Mouse (Mus musculus) kidney, adult 8-10 months (tissue): ENCODE data around the gene Arhgef12.

Experiments
- DNase-seq, 2 experiments: peaks; one replicate each; pipeline ENCODE4 v3.0.0; 2022

The Arhgef12 gene

DNA sequence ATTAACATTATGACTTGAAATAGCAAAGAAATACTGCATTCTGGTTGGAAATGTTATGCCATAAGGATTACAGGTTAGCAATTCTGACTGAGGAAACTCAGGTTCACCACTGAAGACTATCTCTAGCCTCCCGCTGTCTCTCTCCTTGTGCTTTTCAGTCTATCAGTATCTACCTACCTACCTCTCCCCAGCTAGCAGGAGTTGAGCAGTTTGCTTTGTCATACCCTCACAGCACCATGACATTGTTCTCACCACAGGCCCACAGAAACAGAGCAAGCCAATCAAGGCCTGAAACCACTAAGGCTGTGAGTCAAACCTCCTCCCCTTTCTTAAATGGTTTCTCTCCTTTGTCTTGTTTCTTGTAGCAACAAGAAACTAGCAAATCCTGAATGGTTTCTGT lies 32.4 kb downstream of the Arhgef12 start:
- no peak for DNase-seq

DNA sequence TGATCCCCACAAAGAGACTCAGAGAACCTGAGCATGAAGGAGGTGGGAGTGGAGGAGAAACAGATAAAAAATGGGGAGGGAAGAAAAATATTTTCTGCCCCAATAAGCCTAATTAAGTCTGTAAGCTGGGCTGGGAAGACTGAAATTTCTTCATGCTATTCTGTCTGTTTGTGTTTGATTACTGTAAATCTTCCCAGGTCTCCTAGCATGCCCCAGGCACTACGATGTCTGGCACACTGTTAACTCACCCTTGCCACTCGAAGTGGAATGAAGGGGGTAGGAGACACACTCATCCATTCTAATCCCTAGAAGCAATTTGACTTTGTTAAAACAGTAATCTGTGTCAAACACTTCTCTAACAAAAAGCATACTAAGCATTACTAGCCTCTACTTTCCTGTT lies 35.3 kb downstream of the Arhgef12 start:
- DNase-seq: no peak

GRCm38 (mm10) chr9:43071176-43071575 lies 35.9 kb downstream of the Arhgef12 start:
- DNase-seq: no peak

GRCm38 (mm10) chr9:43070566-43070965 lies 36.5 kb downstream of the Arhgef12 start:
- no peak for DNase-seq

GRCm38 (mm10) chr9:43070153-43070552 lies 36.9 kb downstream of the Arhgef12 start:
- no peak for DNase-seq

- DNase-seq: no peak
These were observed 39.1 kb downstream of the Arhgef12 start for GRCm38 (mm10) chr9:43067896-43068295.

GRCm38 (mm10) chr9:43065231-43065630 lies 41.8 kb downstream of the Arhgef12 start:
- DNase-seq: no peak

- no peak for DNase-seq
These were observed 45.5 kb downstream of the Arhgef12 start for GRCm38 (mm10) chr9:43061545-43061944.

GRCm38 (mm10) chr9:43050391-43050790 lies 56.6 kb downstream of the Arhgef12 start:
- DNase-seq: no peak

DNA sequence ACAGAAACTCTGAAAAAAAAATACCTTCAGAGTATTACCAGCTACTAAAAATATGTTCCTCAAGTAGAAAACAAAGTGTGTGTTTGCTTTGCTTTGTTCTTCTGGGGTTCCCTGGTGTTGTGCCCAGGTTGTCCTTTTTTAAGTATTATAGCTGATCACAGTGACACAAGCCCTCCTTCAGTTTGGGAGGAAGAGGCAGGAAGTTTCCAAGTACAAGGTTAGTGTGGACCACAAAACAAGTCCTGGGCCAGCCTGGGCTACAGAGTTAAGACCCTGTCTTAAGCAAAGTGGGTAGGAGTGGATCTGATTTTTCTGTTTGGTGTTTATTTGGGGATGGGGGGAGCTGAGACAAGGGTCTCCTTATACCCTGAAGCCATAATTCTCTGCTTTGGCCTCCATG lies 62.6 kb downstream of the Arhgef12 start:
- DNase-seq: no peak

DNA sequence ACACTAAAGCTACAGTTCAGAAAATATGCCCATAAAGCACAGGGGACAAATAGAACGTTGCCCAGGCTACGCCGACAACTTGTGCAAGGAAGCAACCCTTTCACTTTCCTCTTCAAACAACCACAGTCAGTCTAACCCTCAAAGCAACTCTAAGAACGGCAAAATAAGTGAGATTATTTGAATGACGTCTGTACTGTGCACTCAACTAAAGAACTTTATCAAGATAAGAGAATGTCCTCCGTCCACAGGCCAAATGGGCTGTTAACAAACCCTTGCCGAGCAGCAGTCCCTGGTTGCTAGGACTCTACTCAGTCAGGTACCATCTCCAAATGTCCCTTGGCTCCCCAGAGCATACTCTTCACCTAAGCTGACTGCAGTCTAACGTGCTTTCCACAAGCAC lies 68.6 kb downstream of the Arhgef12 start:
- no peak for DNase-seq

DNA sequence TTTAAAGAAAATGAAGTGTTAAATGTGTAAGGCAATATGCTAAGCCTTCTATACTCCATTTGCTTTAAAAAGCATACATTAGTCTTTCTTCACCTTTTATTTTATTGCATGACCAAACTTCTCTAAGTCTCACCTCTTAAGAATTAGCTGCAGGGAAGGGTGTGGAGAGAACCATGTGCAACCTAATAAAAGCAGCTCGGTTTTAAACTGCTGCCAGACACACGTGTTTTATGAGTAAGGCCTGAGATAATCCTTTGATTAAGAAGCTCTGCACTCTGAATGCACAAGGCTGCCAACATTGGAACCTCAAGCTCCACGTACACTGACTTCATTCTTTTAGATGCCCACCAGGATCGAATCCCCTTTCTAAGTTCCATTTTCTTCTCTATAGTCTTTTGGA lies 71.8 kb downstream of the Arhgef12 start:
- no peak for DNase-seq

GRCm38 (mm10) chr9:43034273-43034672 lies 72.8 kb downstream of the Arhgef12 start:
- DNase-seq: no peak

DNA sequence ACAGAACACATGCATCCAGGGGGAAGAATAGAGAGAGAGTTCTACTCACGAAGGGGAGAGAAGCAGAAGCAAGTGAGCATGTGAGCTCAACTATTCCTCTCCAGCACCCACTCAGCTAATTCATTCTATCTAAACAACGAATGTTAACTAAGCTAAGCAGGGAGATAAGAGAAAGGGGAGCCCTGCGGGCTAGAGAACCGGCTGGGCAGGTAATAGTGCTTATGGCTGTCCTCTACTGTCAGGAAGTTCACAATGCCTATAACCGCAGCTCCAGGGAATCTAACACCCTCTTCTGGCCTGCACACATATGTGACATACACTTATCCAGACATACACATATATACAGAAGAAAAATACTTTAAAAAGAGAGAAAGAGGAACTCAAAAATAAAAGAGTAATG lies 79.3 kb downstream of the Arhgef12 start:
- no peak for DNase-seq

GRCm38 (mm10) chr9:43021515-43022251 lies 85.4 kb downstream of the Arhgef12 start:
- DNase-seq: no peak

GRCm38 (mm10) chr9:43019656-43020055 lies 87.4 kb downstream of the Arhgef12 start:
- DNase-seq: no peak

DNA sequence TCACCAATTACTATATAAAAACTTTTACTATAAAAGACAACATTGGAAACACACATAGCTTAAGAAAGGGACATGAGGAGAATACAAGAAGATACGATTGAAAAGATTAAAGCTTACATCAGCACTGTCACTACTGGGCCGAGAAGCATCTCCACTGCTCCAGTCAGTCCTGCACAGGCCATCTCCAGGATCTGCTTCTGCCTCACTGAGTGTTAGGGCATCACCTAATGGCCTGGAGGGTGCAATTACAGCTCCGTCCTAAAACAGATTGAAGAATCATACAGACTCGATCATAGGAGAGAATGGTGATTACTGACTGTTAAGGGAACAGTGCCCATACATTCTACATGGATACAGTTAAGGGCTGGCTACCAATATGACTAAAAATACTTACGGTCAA lies 91.3 kb downstream of the Arhgef12 start:
- DNase-seq: no peak

GRCm38 (mm10) chr9:43015366-43015765 lies 91.7 kb downstream of the Arhgef12 start:
- DNase-seq: no peak

DNA sequence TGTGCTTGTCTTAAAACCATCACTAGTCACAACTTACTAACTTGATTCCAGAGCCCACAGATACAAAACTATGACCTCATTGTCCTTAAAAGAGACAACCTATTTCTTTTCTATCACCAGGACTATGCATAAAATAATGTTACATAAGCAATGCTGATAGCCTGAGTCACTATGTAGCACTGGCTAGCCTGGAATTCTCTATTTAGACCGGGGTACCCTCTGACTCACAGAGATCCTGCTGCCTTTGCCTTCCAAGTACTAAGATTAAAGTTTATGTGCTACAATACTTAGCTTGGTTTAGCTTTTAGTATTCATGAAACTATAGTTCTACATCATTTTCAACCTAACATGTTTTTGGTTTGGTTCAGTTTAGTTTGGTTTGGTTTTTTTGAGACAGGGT lies 92.2 kb downstream of the Arhgef12 start:
- no peak for DNase-seq

DNA sequence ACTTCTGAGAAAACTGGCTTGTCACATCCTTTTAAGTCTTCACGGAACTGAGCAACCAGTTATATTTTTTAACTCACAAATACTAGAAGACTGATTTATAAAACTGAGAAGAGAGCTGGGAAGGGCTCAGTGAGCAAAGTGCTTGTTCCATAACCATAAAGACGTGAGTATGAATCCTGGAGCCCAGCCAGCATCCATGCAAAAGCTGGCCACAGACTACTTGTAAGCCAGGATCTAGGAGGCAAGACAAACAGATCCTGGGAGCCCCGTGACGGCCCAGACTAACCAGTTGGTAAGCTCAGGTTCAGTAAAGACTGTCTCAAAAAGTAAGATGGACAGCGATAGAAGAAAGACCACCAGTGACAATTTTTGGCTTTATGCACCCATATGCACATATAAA lies 94.5 kb downstream of the Arhgef12 start:
- no peak for DNase-seq

DNA sequence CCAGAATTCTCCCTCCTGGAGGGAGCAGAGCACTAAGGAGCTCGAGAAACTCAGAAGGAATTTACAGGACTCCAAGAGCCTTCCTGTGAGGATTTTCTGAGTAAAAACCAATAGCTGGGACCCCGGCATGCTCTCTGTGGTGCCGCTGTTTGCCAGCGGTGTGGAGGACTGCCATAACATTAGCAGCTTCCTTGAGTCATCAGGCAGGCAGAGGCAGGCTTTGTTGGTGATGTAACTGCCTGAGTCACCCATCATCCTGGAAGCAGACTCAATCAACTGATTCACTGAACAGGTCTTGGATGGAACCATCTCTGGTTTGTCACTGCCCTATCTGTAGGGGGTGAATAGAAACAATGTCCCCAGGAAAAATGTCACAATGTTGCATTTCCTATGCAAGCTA lies 96.0 kb downstream of the Arhgef12 start:
- DNase-seq: no peak

- no peak for DNase-seq
These were observed 103.2 kb downstream of the Arhgef12 start for GRCm38 (mm10) chr9:43003881-43004280.

DNA sequence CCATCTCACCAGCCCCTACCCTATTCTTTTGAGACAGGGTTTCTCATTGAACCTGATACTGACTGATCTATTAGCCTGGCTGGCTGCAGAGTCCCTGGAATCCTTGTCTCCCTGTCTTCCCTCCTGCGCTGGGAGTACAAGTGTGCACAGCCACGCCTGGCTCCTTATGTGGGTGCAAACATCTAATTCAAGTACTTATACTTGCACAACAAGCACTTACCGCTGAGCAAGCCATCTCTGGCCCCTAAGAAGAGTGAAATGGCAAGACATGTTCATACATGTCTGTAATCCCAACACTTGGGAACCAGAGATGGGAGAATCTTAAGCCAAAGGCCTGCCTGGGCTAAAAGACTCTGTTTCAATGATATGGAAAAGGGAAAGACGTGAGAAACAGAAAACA lies 104.0 kb downstream of the Arhgef12 start:
- DNase-seq: no peak

DNA sequence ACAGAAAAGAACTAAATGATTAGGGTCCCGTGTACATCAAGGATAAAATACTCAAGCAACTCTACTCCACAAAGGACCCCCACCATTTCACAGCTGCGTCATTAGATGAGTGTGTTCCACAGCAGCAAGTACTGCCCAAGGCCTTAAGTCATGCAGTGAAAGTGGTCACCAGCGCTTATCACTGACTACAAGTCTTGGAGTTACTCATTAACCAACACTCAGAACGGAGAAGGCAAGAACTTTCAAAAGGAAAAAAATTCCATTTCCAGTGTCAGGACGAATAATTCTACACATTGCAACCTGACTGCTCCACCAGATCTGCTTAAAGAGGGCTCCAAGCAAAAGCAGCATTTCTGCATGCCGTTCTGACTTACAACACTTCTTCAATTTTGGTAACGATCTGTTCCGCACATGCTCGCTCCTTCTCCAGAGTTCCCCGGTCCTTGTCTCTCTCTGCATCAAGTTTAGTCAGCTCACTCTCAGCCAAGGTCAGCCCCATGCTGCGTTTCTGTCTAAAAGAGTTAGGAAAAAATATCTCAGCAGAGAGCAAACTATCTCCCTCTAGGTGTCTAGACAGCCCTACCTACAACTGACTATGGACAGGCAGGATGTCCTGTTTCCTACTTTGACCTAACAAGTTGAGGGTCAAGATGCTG lies 106.3 kb downstream of the Arhgef12 start:
- DNase-seq: peak in 1 of 2 experiments; percentile 24

DNA sequence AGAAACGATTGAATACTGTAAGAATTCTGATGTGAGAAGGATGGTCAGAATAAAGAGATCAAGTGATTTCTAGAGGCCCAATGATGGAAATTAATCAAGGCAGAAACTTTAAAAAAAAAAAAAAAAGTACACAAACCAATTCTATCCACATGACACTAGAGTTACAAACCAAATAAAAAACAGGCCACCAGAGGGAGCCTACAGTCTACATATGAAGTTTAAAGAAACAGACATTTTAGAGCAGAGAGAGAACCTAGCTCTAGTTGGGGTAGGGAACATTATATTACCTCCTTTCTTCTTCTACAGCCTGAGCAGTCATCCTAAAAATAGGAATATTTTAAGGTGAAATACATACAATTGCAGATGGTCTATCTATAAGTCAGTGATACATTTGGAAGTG lies 107.0 kb downstream of the Arhgef12 start:
- peak; percentile 43 to 66 for DNase-seq
